Comparison of ENCODE assay signal across 10 mouse cellular contexts in the genomic region with DNA sequence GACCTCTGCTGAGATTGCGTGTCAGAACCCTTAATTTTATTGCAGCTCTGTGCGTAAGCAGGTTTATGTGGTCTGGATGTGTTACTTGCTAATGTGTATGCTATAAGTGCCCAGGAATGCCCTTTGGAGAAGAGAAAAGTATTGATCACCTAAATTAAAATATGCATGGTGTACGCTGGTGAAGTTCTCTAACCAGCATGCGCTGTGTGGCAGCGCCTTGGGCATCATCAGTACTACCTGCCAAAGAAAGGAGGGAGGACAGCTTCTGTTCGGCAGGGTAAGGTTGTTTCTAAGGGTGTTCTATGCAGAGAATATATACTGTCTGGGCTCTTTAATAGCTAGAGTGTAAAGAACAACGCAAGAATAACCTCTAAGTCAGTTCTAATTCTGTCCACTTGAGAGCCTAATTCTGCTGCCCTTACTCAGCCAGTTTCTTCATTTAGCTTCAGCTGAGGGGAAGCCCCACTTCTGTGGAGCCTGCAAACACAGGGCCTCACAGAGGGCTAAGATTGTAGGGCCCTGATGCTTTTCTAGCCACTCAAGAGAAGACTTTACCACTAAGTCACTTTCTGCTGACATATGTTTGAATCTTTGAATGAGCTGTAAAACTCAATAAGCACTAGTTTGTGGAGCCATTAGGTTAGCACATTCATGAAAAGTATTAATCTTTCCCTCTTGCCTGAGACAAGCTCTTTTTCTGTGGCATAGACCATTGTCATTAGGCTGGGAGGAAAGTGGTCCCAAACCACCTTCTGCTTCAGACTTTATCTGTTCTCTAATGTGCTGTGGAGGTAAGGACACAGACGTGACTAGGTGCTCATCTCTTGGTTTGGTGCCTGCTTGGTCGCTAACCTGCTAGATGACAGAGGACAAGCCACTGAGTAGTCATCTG. TPM values are rescaled to one million over a fixed set of nuclear protein-coding genes. Genes with fewer than 3 reads are reported as not detected.
DNase-seq lines count a peak whose midpoint lies in the region; ATAC-seq and TF ChIP-seq lines count a peak whose summit lies in the region.
"Had no signal": no experiment of that assay in that cellular context is flagged by ENCODE, and none has a peak within 500 bp of the region (broad histone marks: within the 10 kb centered on the region; RNA-seq: fewer than 3 reads in every experiment).

No protein-coding gene starts in this region.

- no peak for TF ChIP-seq POLR2A in lung, adult 2 months (IDR thresholded peaks at IDR 0.05; ENCODE audit: borderline replicate concordance, extremely low read depth, low read depth, low read length)

- no peak for TF ChIP-seq CTCF in lung, embryonic 14.5 days (IDR thresholded peaks at IDR 0.05; ENCODE audit: low read depth)
- no peak for TF ChIP-seq CTCF in lung, adult 2 months (IDR thresholded peaks at IDR 0.05; ENCODE audit: insufficient read depth, low read length)

- H3K9me3 ChIP-seq in lung, embryonic 14.5 days (ENCODE audit: low read depth, low read length): no peaks in the 10 kb centered on the region
- no peaks in the 10 kb centered on the region for H3K9me3 ChIP-seq in forebrain, embryonic 14.5 days (replicated peaks; ENCODE audit: control insufficient read depth, low read length)
- no peaks in the 10 kb centered on the region for H3K9me3 ChIP-seq in limb, embryonic 10.5 days (replicated peaks)
- no peaks in the 10 kb centered on the region for H3K9me3 ChIP-seq in stomach, embryonic 14.5 days (ENCODE audit: control insufficient read depth, low read depth, low read length)

- no peak for ATAC-seq in lung, embryonic 14.5 days (ENCODE audit: insufficient read depth)
- ATAC-seq in forebrain, embryonic 14.5 days: no peak
- no peak for ATAC-seq in stomach, embryonic 14.5 days (ENCODE audit: insufficient number of reproducible peaks, insufficient read depth, low FRiP score, low read depth)

- H3K9ac ChIP-seq in lung, embryonic 14.5 days: 0 out of 2 replicates have a peak overlapping the region, but pooled peaks have one; percentile 10
- no peak overlapping the region for H3K9ac ChIP-seq in forebrain, embryonic 14.5 days (ENCODE audit: low read length)
- H3K9ac ChIP-seq in stomach, embryonic 14.5 days (replicated peaks; ENCODE audit: low read depth, low read length): no peak overlapping the region

- peak; percentile 29 for DNase-seq in lung, embryonic 14.5 days
- DNase-seq in lung, adult 2 months: no peak
- DNase-seq in forebrain, embryonic 14.5 days (ENCODE audit: low spot score): no peak
- no peak for DNase-seq in limb, embryonic 10.5 days (ENCODE audit: low spot score)
- DNase-seq in frontal cortex, postnatal 10 days (ENCODE audit: low spot score in 2 of 2): no peak
- DNase-seq in ovary, postnatal 14 days (ENCODE audit: low spot score): no peak
- DNase-seq in kidney, postnatal 25 days: no peak
- DNase-seq: lung, postnatal 14 days had no signal

- H3K4me1 ChIP-seq in lung, embryonic 14.5 days (ENCODE audit: insufficient read depth): peaks cover 44% of the 10 kb centered on the region
- H3K4me1 ChIP-seq in lung, adult 2 months (ENCODE audit: control insufficient read depth, insufficient read depth, low read length): peaks cover 35% of the 10 kb centered on the region
- peaks cover 44% of the 10 kb centered on the region for H3K4me1 ChIP-seq in forebrain, embryonic 14.5 days (ENCODE audit: control insufficient read depth, insufficient read depth, low read length)
- peaks cover 63% of the 10 kb centered on the region for H3K4me1 ChIP-seq in limb, embryonic 10.5 days
- H3K4me1 ChIP-seq in stomach, embryonic 14.5 days (ENCODE audit: control insufficient read depth, insufficient read depth, low read length): peaks cover 29% of the 10 kb centered on the region

- H3K27me3 ChIP-seq in lung, embryonic 14.5 days (ENCODE audit: insufficient read depth, low read length): no peaks in the 10 kb centered on the region
- H3K27me3 ChIP-seq in forebrain, embryonic 14.5 days (replicated peaks; ENCODE audit: control insufficient read depth, insufficient read depth, low read length): no peaks in the 10 kb centered on the region
- 0 out of 2 replicates have a peak, but pooled peaks cover 4% of the 10 kb centered on the region for H3K27me3 ChIP-seq in limb, embryonic 10.5 days (ENCODE audit: low read depth, poor library complexity, severe bottlenecking)
- H3K27me3 ChIP-seq in stomach, embryonic 14.5 days (ENCODE audit: control insufficient read depth, insufficient read depth, low read length): no peaks in the 10 kb centered on the region

- no peaks in the 10 kb centered on the region for H3K36me3 ChIP-seq in lung, embryonic 14.5 days (ENCODE audit: insufficient read depth)
- H3K36me3 ChIP-seq in forebrain, embryonic 14.5 days (ENCODE audit: control insufficient read depth, insufficient read depth, low read length): no peaks in the 10 kb centered on the region
- no peaks in the 10 kb centered on the region for H3K36me3 ChIP-seq in limb, embryonic 10.5 days
- H3K36me3 ChIP-seq in stomach, embryonic 14.5 days (ENCODE audit: control insufficient read depth, insufficient read depth, low read length): no peaks in the 10 kb centered on the region

- H3K27ac ChIP-seq in lung, embryonic 14.5 days (ENCODE audit: low read depth): no peak overlapping the region
- no peak overlapping the region for H3K27ac ChIP-seq in forebrain, embryonic 14.5 days (ENCODE audit: low read depth, low read length)
- H3K27ac ChIP-seq in limb, embryonic 10.5 days: 0 out of 2 replicates have a peak overlapping the region, but pooled peaks have one; percentile 36
- H3K27ac ChIP-seq in stomach, embryonic 14.5 days (ENCODE audit: low read length): no peak overlapping the region

- peak overlapping the region; percentile 98 for H3K4me2 ChIP-seq in lung, embryonic 14.5 days
- H3K4me2 ChIP-seq in forebrain, embryonic 14.5 days (ENCODE audit: low read length): peak overlapping the region; percentile 69
- peak overlapping the region; percentile 96; the same call in 1 of the 2 replicates for H3K4me2 ChIP-seq in stomach, embryonic 14.5 days (replicated peaks; ENCODE audit: low read depth, low read length)

- no peak overlapping the region for H3K4me3 ChIP-seq in lung, embryonic 14.5 days (ENCODE audit: low read depth, low read length)
- H3K4me3 ChIP-seq in lung, adult 2 months (replicated peaks; ENCODE audit: extremely low read depth, low read depth, low read length): no peak overlapping the region
- no peak overlapping the region for H3K4me3 ChIP-seq in forebrain, embryonic 14.5 days (ENCODE audit: low read depth, low read length)
- H3K4me3 ChIP-seq in limb, embryonic 10.5 days: no peak overlapping the region
- H3K4me3 ChIP-seq in stomach, embryonic 14.5 days (ENCODE audit: low read depth, low read length): no peak overlapping the region
- H3K4me3 ChIP-seq: erythroblast, embryonic 14.5 days had no signal

- 74% methylated on average over 9 of the region's 9 CpGs for WGBS in lung, embryonic 14.5 days
- WGBS in lung, adult 2 months: 71% methylated on average over 9 of the region's 9 CpGs
- 57% methylated on average over 9 of the region's 9 CpGs for WGBS in forebrain, embryonic 14.5 days
- 74% methylated on average over 9 of the region's 9 CpGs for WGBS in limb, embryonic 10.5 days
- 73% methylated on average over 9 of the region's 9 CpGs for WGBS in stomach, embryonic 14.5 days

RNA-seq across cellular contexts. Expression of gene Maml2, which starts 3.4 kb away (rescaled TPM):
- 12.3 and 12.8 TPM in 2 replicates for polyA plus RNA-seq in lung, embryonic 14.5 days (2014; fragmentation: Nextera tagmentation; extraction: Ambion mirVana)
- 16.7 and 17.1 TPM in 2 replicates for polyA plus RNA-seq in lung, adult 2 months (2012; rRNA removed)
- 6.3 and 7.2 TPM in 2 replicates for polyA plus RNA-seq in forebrain, embryonic 14.5 days (2014; fragmentation: Nextera tagmentation; extraction: Ambion mirVana)
- 4.5 and 8.0 TPM in 2 replicates for polyA plus RNA-seq in limb, embryonic 10.5 days (2016; fragmentation: Nextera tagmentation; extraction: Ambion mirVana)
- 12.2 and 12.7 TPM in 2 replicates for polyA plus RNA-seq in stomach, embryonic 14.5 days (2014; fragmentation: Nextera tagmentation; extraction: Ambion mirVana)

RNA-seq across cellular contexts. Expression of gene Ccdc82, which starts 54.4 kb away (rescaled TPM):
- 14.4 and 14.7 TPM in 2 replicates for polyA plus RNA-seq in lung, embryonic 14.5 days (2014; fragmentation: Nextera tagmentation; extraction: Ambion mirVana)
- polyA plus RNA-seq in lung, adult 2 months (2012; rRNA removed): 10.7 and 17.8 TPM in 2 replicates
- polyA plus RNA-seq in forebrain, embryonic 14.5 days (2014; fragmentation: Nextera tagmentation; extraction: Ambion mirVana): 8.3 and 11.1 TPM in 2 replicates
- polyA plus RNA-seq in limb, embryonic 10.5 days (2016; fragmentation: Nextera tagmentation; extraction: Ambion mirVana): 3.9 and 4.4 TPM in 2 replicates
- 12.3 and 14.0 TPM in 2 replicates for polyA plus RNA-seq in stomach, embryonic 14.5 days (2014; fragmentation: Nextera tagmentation; extraction: Ambion mirVana)

RNA-seq across cellular contexts. Expression of gene Jrkl, which starts 55.5 kb away (rescaled TPM):
- polyA plus RNA-seq in lung, embryonic 14.5 days (2014; fragmentation: Nextera tagmentation; extraction: Ambion mirVana): 8.0 and 9.3 TPM in 2 replicates
- 0.43 and 1.2 TPM in 2 replicates for polyA plus RNA-seq in lung, adult 2 months (2012; rRNA removed)
- polyA plus RNA-seq in forebrain, embryonic 14.5 days (2014; fragmentation: Nextera tagmentation; extraction: Ambion mirVana): 9.0 and 11.0 TPM in 2 replicates
- polyA plus RNA-seq in limb, embryonic 10.5 days (2016; fragmentation: Nextera tagmentation; extraction: Ambion mirVana): 6.3 and 7.2 TPM in 2 replicates
- polyA plus RNA-seq in stomach, embryonic 14.5 days (2014; fragmentation: Nextera tagmentation; extraction: Ambion mirVana): 10.5 and 10.6 TPM in 2 replicates
- polyA plus RNA-seq: erythroblast, embryonic 14.5 days had no signal
